Mouse (Mus musculus): ENCODE data around the gene Gas1.

Gene Gas1

GRCm38 (mm10) chr13:60125020-60125419 lies 52.1 kb downstream of the Gas1 start:
- no peak for DNase-seq (ENCODE audit: low read depth, low spot score)

- DNase-seq (ENCODE audit: low read depth, low spot score) = no peak
Observed at GRCm38 (mm10) chr13:60124456-60124855, 52.7 kb downstream of the Gas1 start.

Data from A20 (cell line).